Mouse (Mus musculus): ENCODE measurements around the gene Ltbp3. TPM values are rescaled to one million over a fixed set of nuclear protein-coding genes. Genes with fewer than 3 reads are reported as not detected.

Ltbp3 gene
- total RNA-seq, 2 experiments from 2014 or later: 37.2 to 41.8 TPM

DNA sequence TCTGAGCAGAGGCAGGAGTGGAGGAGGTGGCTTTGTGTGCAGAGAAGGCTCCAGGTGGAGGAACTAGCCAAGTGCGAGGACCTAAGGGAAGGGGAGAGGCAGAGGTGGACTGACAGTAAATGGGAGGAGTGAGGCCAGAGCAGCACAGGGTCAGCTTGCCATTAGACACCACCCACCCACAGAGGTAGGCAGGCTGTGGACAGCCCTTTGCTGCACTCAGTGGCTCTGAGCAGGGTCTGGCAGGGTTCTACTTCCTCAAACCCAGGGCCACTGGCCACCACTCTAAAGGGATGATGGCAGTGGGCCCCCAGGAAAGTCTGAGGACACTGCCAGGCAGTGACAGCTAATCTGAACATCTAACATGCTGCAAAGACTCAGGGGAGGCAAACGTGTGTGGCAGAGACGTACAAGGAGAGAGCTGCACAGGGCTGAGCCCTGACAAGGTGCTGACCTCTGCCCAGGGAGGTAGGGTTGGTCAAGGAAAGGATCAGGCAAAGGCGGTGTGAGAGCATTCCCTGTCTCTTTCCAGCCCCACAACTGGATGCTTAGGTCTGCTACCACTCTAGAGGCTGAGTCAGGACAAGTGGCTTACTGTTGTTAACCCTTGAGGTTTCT lies 16.7 kb upstream of the Ltbp3 start:
- no peak for DNase-seq (ENCODE audit: low spot score in 2 of 2)

DNA sequence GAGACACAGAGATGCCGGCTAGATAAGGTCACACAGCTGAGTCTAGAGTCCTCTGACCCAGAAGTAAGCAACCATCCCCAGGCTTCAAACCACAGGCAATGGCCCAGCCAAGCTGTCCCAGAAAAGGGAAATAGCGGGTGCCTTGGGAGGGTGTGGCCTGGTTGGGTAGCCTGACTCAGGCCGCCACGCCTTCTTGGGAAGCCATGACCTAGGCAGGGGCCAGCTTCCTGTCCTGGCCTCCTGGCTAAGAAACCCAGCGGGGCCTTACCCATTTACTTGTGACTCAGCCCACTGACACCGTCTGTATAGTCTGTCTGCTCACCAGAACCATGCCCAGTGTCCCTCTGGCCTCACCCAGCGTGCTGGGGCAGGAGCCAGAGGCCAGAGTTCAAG lies 16.2 kb upstream of the Ltbp3 start:
- no peak for DNase-seq (ENCODE audit: low spot score in 2 of 2)

DNA sequence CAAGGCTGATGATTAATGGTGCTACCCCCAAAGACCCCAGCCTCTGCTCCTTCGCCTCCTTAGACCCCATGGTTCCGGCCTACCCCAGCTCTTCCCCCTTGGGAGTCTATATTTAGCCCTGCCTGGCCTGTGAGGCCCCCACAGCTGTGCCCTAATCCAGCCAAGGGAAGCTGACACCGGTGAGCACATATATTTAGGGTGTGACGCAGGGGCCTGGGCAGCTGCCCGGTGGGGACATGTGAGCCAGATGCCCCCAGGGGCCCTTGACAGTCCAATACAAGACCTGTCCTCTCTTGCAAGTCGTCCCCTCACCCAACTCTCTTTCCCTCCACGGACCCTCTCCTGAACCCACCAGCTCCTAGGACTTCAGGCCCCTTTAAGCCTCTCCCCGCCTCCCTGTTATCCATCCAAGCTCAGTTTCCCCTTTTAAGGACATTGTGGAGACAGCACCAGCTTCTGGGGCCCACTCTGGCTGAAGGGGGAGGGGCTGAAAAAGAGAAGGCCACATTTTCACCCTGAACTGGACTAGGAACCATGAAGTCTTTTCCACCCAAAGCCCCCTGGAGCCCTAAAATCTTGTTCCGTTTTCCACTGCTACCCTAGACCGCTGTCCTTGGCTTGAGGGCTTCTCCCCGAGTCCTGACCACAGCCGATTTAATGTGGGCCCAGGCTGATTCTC lies 15.5 kb upstream of the Ltbp3 start:
- no peak for DNase-seq (ENCODE audit: low spot score in 2 of 2)

GRCm38 (mm10) chr19:5725767-5726515 lies 14.8 kb upstream of the Ltbp3 start, which contains the start of gene Ehbp1l1:
Ehbp1l1 (minus strand) TSS chr19:5726317.
- no peak for DNase-seq (ENCODE audit: low spot score in 2 of 2)

- no peak for DNase-seq (ENCODE audit: low spot score in 2 of 2)
These were observed 13.6 kb upstream of the Ltbp3 start for GRCm38 (mm10) chr19:5726961-5727578.

DNA sequence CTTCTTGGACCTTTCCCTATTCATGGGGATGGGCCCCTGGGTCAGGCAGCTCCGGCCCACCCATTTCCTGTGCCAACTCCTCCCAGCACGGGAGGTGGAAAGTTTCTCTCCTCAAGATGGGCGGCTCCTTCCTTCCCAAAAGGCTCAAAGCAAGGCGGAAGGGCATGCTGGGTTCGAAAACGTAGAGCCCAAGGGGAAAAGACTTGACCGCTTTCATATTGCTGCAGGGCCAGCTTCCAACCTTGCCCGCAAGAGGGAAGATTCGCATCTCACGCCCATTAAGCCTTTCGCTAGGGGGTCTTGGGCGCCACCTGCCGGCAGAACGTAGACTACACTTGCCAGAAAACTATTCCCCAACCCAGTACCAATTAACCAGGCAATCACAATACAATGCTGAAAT lies 13.0 kb upstream of the Ltbp3 start:
- DNase-seq (ENCODE audit: low spot score in 2 of 2): peak; percentile 83 to 91

DNA sequence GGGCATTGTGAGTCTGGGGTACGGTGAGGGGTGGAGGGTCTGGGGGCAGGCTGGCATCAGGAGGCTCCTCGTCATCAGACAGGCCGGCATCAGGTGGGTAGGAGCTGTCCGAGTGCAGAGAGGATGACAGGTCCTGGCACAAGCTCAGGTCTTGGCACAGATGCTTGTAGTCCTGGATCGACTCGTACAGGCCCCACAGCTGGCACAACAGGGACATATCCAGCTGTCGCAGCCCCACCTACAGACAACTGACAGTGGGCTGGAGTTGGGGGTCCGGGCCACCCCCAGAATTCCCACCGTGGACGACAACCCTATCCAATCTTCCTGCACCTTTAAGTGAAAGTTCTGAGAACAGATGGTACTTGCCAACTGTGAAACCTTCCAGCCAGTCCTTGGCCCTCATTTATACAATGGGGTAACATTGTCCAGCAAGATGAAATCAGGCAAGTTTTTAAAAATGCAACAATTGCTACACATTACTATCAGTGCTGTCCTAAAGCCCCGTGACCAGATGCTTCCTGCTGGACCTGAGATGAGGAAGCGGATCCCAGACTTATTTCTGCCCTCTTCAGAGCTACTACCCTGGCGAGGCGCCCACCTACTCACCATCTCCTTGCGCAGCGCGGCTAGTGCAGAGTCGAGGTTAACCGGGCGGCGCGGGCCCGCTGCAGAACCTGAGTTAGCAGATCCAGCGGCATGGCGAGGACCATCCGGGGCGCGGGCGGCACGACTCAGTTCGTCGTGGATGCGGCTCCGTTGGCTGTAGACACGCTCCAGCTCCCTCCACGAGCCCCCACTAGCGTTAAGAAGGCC lies 11.9 kb upstream of the Ltbp3 start:
- peak; percentile 57 to 62 for DNase-seq (ENCODE audit: low spot score in 2 of 2)

DNA sequence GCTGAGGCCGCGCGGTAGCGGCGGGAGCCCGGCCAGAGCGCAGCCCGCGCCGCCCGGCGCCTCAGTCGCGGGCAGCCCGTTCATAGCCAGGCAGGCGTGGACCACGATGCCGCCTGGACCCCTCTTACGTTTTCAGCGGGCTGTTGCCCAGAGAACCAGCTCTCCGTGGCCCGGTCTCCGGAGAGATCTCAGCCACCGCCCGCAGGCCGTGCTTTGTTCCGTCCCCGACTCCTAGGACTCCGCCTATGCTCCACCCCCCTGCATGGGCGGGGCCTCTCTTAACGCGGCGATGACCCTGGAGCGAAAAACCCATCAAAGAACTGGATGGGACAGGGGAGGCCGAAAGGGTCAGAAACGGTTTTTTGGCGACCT lies 11.3 kb upstream of the Ltbp3 start, which contains the start of gene Fam89b:
Gene Fam89b (minus strand): TSS at position 210 of the 372 bp plus-strand sequence.
- peak; percentile 83 to 86 for DNase-seq (ENCODE audit: low spot score in 2 of 2)

- no peak for DNase-seq (ENCODE audit: low spot score in 2 of 2)
These were observed 10.2 kb upstream of the Ltbp3 start for GRCm38 (mm10) chr19:5730314-5731186.

GRCm38 (mm10) chr19:5731264-5731978 lies 9.3 kb upstream of the Ltbp3 start:
- peak; percentile 94 to 95 for DNase-seq (ENCODE audit: low spot score in 2 of 2)

DNA sequence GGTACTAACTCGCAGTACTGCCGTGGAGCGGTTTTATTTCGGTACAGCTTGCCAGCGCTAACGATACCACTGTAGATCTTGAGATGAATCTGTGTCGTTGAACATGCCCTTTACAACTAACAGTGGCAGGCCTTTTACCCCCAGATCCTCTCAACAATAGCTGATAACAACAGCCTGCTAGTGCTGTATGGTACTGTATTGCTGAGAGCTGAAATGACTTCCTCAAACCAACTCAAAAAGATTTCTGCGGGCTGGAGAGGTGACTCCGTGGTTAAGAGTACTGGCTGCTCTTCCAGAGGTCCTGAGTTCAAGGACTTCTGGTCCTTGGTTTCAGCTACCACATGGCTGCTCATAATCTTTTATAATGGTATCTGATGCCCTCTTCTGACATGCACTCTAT lies 6.4 kb upstream of the Ltbp3 start:
- no peak for DNase-seq (ENCODE audit: low spot score in 2 of 2)

- no peak for DNase-seq (ENCODE audit: low spot score in 2 of 2)
These were observed 1.3 kb upstream of the Ltbp3 start for GRCm38 (mm10) chr19:5739446-5739845.

DNA sequence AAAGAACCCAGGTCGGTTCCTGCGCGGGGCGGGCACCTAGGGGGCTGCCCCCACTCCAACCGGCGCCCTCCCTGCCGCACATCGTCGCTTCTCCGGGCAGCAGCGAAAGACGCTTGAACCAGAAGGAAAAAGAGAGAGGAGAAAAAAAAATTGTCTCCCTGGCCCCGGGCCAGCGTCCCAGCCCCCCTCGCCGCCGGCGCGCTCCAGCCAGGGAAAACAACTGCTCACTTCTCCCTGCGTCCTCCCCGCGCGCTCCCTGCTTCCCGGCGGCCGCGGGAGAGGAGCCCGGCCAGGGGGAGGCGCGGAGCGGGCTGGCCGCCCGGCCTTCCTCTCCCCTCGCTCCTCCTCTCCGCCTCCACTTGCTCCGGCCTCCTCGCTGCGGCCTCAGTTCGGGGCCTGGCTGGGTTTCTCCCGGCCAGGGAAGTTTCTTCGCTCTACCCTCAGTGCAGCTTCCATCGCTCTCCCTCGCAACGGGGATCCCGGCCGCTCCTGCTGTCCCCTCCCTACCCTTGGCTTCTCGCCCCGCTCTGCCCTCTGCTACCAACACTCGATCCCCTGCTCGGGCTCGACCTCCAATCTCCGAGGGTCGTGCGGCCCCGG lies 1.0 kb downstream of the Ltbp3 start:
- peak; percentile 57 to 77 for DNase-seq (ENCODE audit: low spot score in 2 of 2)

DNA sequence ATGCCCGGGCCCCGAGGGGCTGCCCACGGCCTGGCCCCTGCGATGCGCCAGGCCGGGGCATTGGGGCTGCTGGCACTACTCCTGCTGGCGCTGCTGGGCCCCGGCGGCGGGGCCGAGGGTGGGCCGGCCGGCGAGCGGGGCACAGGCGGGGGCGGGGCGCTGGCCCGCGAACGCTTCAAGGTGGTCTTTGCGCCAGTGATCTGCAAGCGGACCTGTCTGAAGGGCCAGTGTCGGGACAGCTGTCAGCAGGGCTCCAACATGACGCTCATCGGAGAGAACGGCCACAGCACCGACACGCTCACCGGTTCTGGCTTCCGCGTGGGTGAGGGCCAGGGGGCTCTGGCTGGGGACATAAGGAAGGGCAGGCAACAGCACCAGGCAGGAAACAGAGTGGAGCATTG lies 1.5 kb downstream of the Ltbp3 start:
- DNase-seq (ENCODE audit: low spot score in 2 of 2): no peak

- no peak for DNase-seq (ENCODE audit: low spot score in 2 of 2)
These were observed 2.9 kb downstream of the Ltbp3 start for GRCm38 (mm10) chr19:5743576-5743975.

- DNase-seq (ENCODE audit: low spot score in 2 of 2): no peak
These were observed 5.3 kb downstream of the Ltbp3 start for GRCm38 (mm10) chr19:5745756-5746710.

DNA sequence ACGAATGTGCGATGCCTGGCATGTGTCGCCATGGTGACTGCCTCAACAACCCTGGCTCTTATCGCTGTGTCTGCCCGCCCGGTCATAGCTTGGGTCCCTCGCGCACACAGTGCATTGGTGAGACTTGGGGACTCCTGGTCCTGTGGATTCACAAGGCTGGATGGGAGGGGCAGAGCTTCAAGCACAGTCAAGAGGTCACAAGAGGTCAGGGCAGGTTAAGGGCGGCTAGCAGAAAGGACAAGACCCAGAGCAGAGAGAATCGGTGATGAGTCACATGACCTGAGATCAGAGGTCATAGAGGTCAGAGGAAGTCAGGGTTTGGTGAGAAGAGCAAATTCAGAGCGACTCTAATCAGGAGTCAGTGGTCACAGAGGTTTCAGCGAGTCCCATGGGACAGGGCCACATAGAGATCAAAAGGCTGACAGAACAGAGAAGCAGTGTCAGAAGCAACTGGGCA lies 6.2 kb downstream of the Ltbp3 start:
- DNase-seq (ENCODE audit: low spot score in 2 of 2): no peak

- DNase-seq (ENCODE audit: low spot score in 2 of 2): no peak
These were observed 8.8 kb downstream of the Ltbp3 start for GRCm38 (mm10) chr19:5749476-5749875.
